Mouse (Mus musculus): ENCODE data around the gene Crhr1. TPM values are rescaled to one million over a fixed set of nuclear protein-coding genes. Genes with fewer than 3 reads are reported as not detected.

Crhr1 gene
- polyA plus RNA-seq, 1 experiment from 2014 or later = 0.22 TPM

DNA sequence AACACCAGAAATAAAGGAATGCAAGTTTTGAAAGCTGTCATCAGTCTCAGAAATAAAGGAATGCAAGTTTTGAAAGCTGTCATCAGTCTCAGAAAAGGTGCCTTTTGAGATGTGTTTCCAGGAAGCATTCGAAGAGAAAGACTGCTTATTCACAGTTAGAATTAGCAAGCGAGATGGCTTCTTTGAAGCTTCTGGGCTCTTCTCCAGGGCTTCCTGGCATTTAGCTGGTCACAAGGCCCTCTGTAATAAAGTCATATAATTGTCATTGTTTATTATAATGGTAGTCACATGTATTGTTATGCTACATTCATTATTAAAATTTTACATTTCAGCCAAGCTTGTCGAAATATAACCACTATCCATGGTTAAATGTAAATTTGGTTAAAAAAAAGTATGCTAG is 85.4 kb downstream of the Crhr1 start:
- DNase-seq (ENCODE audit: low spot score) = no peak
- 61% methylated on average over 3 of the region's 3 CpGs for WGBS
- no peak overlapping the region for H3K4me3 ChIP-seq (ENCODE audit: low read depth, low read length)

DNA sequence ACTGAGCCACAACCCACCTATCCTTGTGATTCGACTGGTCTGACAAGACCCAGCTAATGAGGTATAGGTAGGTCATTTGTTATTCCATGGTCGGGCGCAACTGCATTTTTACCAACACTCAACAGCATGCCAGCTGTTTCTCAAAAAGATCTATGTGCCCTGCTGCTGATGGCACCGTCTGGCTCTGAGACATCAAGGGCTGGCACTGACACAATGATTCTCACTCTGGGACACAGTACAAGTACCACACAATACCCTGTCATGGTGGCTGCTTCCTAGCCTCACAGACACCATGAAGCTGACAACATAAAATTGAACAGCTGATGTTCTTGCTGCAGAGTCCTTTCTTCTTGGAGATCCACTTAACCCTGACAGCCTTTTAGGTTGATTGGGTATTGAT is 87.6 kb downstream of the Crhr1 start:
- H3K36me3 ChIP-seq (ENCODE audit: control insufficient read depth, insufficient read depth, low read length) = no peaks in the 10 kb centered on the region
- H3K4me2 ChIP-seq (ENCODE audit: low read depth, low read length) = no peak overlapping the region
- H3K4me3 ChIP-seq (ENCODE audit: low read depth, low read length) = no peak overlapping the region
- no peaks in the 10 kb centered on the region; the same call in 1 of the 2 replicates for H3K4me1 ChIP-seq (ENCODE audit: control insufficient read depth, insufficient read depth, low read length)
- no peaks in the 10 kb centered on the region for H3K27me3 ChIP-seq (replicated peaks; ENCODE audit: control insufficient read depth, insufficient read depth, low read length)
- no peak overlapping the region for H3K9ac ChIP-seq (ENCODE audit: low read depth, low read length)
- H3K27ac ChIP-seq (replicated peaks; ENCODE audit: low read depth, low read length) = no peak overlapping the region
- ATAC-seq (ENCODE audit: low read depth) = no peak
- no peak for DNase-seq (ENCODE audit: low spot score)
- 83% methylated on average over 4 of the region's 4 CpGs for WGBS
- no peaks in the 10 kb centered on the region for H3K9me3 ChIP-seq (ENCODE audit: control insufficient read depth, low read length)

More for the DNA sequence above, 85.4 kb downstream of the Crhr1 start:
- Histone ChIP-seq H3K9ac (ENCODE audit: low read depth, low read length) (no peak overlapping the region), H3K36me3 (ENCODE audit: control insufficient read depth, insufficient read depth, low read length) (no peaks in the 10 kb centered on the region), H3K9me3 (ENCODE audit: control insufficient read depth, low read length) (no peaks in the 10 kb centered on the region), H3K4me1 (ENCODE audit: control insufficient read depth, insufficient read depth, low read length) (no peaks in the 10 kb centered on the region; the same call in 1 of the 2 replicates), H3K4me2 (ENCODE audit: low read depth, low read length) (no peak overlapping the region), H3K27me3 (replicated peaks; ENCODE audit: control insufficient read depth, insufficient read depth, low read length) (no peaks in the 10 kb centered on the region), H3K27ac (replicated peaks; ENCODE audit: low read depth, low read length) (no peak overlapping the region)
- ATAC-seq (ENCODE audit: low read depth) = no peak

DNA sequence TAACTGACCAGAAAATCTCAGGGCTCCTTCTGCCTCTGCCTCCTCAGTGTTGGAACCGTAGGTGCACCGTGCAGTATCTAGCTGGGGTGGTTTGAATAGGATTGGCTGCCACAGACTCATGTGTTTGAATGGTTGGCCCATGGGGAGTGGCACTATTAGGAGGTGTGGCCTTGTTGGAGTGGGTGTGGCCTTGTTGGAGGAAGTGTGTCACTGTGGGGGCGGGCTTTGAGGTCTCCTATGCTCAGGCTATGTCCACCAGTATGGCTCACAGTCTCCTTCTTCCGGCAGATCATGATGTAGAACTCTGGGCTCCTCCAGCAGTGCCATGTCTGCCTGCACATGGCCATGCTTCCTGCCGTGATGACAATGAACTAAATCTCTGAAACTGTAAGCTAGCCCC is 89.1 kb downstream of the Crhr1 start:
- Histone ChIP-seq H3K4me3 (ENCODE audit: low read depth, low read length) (no peak overlapping the region), H3K4me1 (ENCODE audit: control insufficient read depth, insufficient read depth, low read length) (no peaks in the 10 kb centered on the region; the same call in 1 of the 2 replicates), H3K27me3 (replicated peaks; ENCODE audit: control insufficient read depth, insufficient read depth, low read length) (no peaks in the 10 kb centered on the region), H3K4me2 (ENCODE audit: low read depth, low read length) (no peak overlapping the region), H3K9me3 (ENCODE audit: control insufficient read depth, low read length) (no peaks in the 10 kb centered on the region), H3K9ac (ENCODE audit: low read depth, low read length) (no peak overlapping the region), H3K27ac (replicated peaks; ENCODE audit: low read depth, low read length) (no peak overlapping the region), H3K36me3 (ENCODE audit: control insufficient read depth, insufficient read depth, low read length) (no peaks in the 10 kb centered on the region)
- DNase-seq (ENCODE audit: low spot score) (no peak), ATAC-seq (ENCODE audit: low read depth) (no peak)
- WGBS = 79% methylated on average over 5 of the region's 5 CpGs

DNA sequence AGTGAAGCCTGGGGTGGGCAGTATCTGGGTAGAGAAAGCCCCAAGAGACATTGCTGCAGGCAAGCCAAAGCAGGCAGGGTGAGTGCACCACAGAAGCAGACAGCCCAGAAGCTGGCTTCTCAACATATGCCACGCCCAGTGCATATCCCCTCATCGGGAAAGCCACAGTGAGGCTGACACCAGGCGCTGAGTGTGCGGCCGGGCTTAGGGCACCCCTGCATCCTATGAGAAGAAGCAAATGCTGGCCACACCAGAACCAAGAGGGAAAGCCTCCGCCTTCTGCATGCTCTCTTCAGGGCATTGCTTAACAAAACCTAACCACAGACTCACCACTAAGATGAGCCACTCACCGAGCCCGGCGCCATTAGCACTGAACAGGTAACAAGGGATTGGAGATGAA is 90.6 kb downstream of the Crhr1 start:
- WGBS = 73% methylated on average over 9 of the region's 9 CpGs
- Histone ChIP-seq H3K9me3 (ENCODE audit: control insufficient read depth, low read length) (no peaks in the 10 kb centered on the region), H3K9ac (ENCODE audit: low read depth, low read length) (no peak overlapping the region), H3K27me3 (replicated peaks; ENCODE audit: control insufficient read depth, insufficient read depth, low read length) (0 out of 2 replicates have a peak, but pooled peaks cover 2% of the 10 kb centered on the region), H3K4me2 (ENCODE audit: low read depth, low read length) (no peak overlapping the region), H3K27ac (replicated peaks; ENCODE audit: low read depth, low read length) (no peak overlapping the region), H3K4me3 (ENCODE audit: low read depth, low read length) (no peak overlapping the region), H3K36me3 (ENCODE audit: control insufficient read depth, insufficient read depth, low read length) (no peaks in the 10 kb centered on the region), H3K4me1 (ENCODE audit: control insufficient read depth, insufficient read depth, low read length) (no peaks in the 10 kb centered on the region)
- DNase-seq (ENCODE audit: low spot score) = no peak
- no peak for ATAC-seq (ENCODE audit: low read depth)

Other genes starting within 250 kb of the Crhr1 start
- gene Nsf, start 178.8 kb upstream of the Crhr1 start, polyA plus RNA-seq (2014; fragmentation: Nextera tagmentation; extraction: Ambion mirVana) = 39.9 and 50.0 TPM in 2 replicates
- gene Arf2, start 166.1 kb upstream of the Crhr1 start, polyA plus RNA-seq (2014; fragmentation: Nextera tagmentation; extraction: Ambion mirVana) = 63.6 and 69.6 TPM in 2 replicates
- not detected in 2 replicates for gene Sppl2c, start 53.5 kb downstream of the Crhr1 start, polyA plus RNA-seq (2014; fragmentation: Nextera tagmentation; extraction: Ambion mirVana)
- 26.5 and 27.2 TPM in 2 replicates for gene Mapt, start 98.5 kb downstream of the Crhr1 start, polyA plus RNA-seq (2014; fragmentation: Nextera tagmentation; extraction: Ambion mirVana)